Mouse (Mus musculus) forebrain, embryonic 16.5 days (tissue): ENCODE data around the gene Ints14. TPM values are rescaled to one million over a fixed set of nuclear protein-coding genes. Genes with fewer than 3 reads are reported as not detected.
A peak's percentile ranks its signal among the peaks of the same experiment; 100 is the strongest.

ENCODE experiments used
- ATAC-seq: fragments of 200-750 bp; cut with Nextera tagmentation; 2 replicates; pipeline ENCODE4 v1.8.0; 2017; ENCODE audit warnings: mild to moderate bottlenecking, moderate library complexity
- H3K27ac ChIP-seq: fragments of 300-500 bp; sonication (generic); 2 replicates; pipeline ENCODE4 v1.5.1; 2014; ENCODE audit warnings: low read length, control low read depth
- H3K27me3 ChIP-seq: fragments of 300-500 bp; sonication (generic); replicated peaks from 2 replicates; pipeline ENCODE4 v1.6.1; 2014; ENCODE audit warnings: low read length; ENCODE audit not compliant: control insufficient read depth, insufficient read depth
- H3K36me3 ChIP-seq: fragments of 300-500 bp; sonication (generic); 2 replicates; pipeline ENCODE4 v1.6.1; 2014; ENCODE audit not compliant: control insufficient read depth, insufficient read depth
- H3K4me1 ChIP-seq: fragments of 300-500 bp; sonication (generic); replicated peaks from 2 replicates; pipeline ENCODE4 v1.6.1; 2014; ENCODE audit warnings: low read length; ENCODE audit not compliant: control insufficient read depth, insufficient read depth
- H3K4me2 ChIP-seq: fragments of 300-500 bp; sonication (generic); 2 replicates; pipeline ENCODE4 v1.6.1; 2014; ENCODE audit warnings: mild to moderate bottlenecking, low read length, control low read depth
- H3K4me3 ChIP-seq: fragments of 300-500 bp; sonication (generic); replicated peaks from 2 replicates; pipeline ENCODE4 v1.5.1; 2014; ENCODE audit warnings: mild to moderate bottlenecking, low read length, control low read depth
- H3K9ac ChIP-seq: fragments of 300-500 bp; sonication (generic); replicated peaks from 2 replicates; pipeline ENCODE4 v1.6.1; 2014; ENCODE audit warnings: low read depth, low read length, control low read depth
- H3K9me3 ChIP-seq: fragments of 300-500 bp; sonication (generic); 2 replicates; pipeline ENCODE4 v1.6.1; 2016; ENCODE audit warnings: low read length; ENCODE audit not compliant: control insufficient read depth
- WGBS: fragments of 180-500 bp; shearing (Covaris S2); extraction: QIAGEN DNeasy Blood & Tissue Kit; methylation state at CpG from one replicate; pipeline ENCODE4 v1.1.7; 2014; 5-methylcytosine and 5-hydroxymethylcytosine counted together
- polyA plus RNA-seq: library from polyadenylated mRNA; unstranded; fragments of >200 nt; fragmentation: Nextera tagmentation; extraction: Ambion mirVana; gene quantifications from 2 replicates; pipeline ENCODE4 v1.2.1, GENCODE M21; 2015

Ints14 gene
- polyA plus RNA-seq: 43.2 and 48.1 TPM in 2 replicates

GRCm38 (mm10) chr9:64960117-64960977 is at the start of gene Ints14:
Gene Ints14, plus strand, starts transcription at chr9:64960905.
- Histone ChIP-seq H3K27me3 (no peaks in the 10 kb centered on the region), H3K4me2 (peak within 1 kb of the TSS; percentile 86), H3K4me3 (peak within 1 kb of the TSS; percentile 68), H3K9ac (peak within 1 kb of the TSS; percentile 81), H3K9me3 (no peaks in the 10 kb centered on the region), H3K27ac (peak within 1 kb of the TSS; percentile 73), H3K36me3 (peaks cover 7% of the 10 kb centered on the region), H3K4me1 (peaks cover 14% of the 10 kb centered on the region)
- ATAC-seq: peak; percentile 99
- WGBS: 5% methylated on average over 29 of the region's 29 CpGs

- H3K27me3 ChIP-seq: no peaks in the 10 kb centered on the region
- no peak overlapping the region for H3K4me2 ChIP-seq
- H3K36me3 ChIP-seq: peaks cover 16% of the 10 kb centered on the region
- no peak overlapping the region for H3K4me3 ChIP-seq
- 92% methylated on average over 4 of the region's 4 CpGs for WGBS
- no peak overlapping the region for H3K9ac ChIP-seq
- no peak overlapping the region for H3K27ac ChIP-seq
- ATAC-seq: no peak
- no peaks in the 10 kb centered on the region for H3K4me1 ChIP-seq
- no peaks in the 10 kb centered on the region for H3K9me3 ChIP-seq
These were observed 47.3 kb upstream of the Ints14 start for GRCm38 (mm10) chr9:64913406-64913805.

GRCm38 (mm10) chr9:64913973-64914372 is 46.7 kb upstream of the Ints14 start:
- ATAC-seq: no peak
- H3K27ac ChIP-seq: no peak overlapping the region
- H3K4me1 ChIP-seq: no peaks in the 10 kb centered on the region
- H3K36me3 ChIP-seq: peaks cover 16% of the 10 kb centered on the region
- no peak overlapping the region for H3K4me3 ChIP-seq
- WGBS: 90% methylated on average over 2 of the region's 2 CpGs
- no peaks in the 10 kb centered on the region for H3K9me3 ChIP-seq
- no peak overlapping the region for H3K4me2 ChIP-seq
- H3K27me3 ChIP-seq: no peaks in the 10 kb centered on the region
- H3K9ac ChIP-seq: no peak overlapping the region

GRCm38 (mm10) chr9:64914629-64915028 is 46.1 kb upstream of the Ints14 start:
- Histone ChIP-seq H3K27ac (no peak overlapping the region), H3K9ac (no peak overlapping the region), H3K4me2 (no peak overlapping the region), H3K4me1 (no peaks in the 10 kb centered on the region), H3K27me3 (no peaks in the 10 kb centered on the region), H3K36me3 (peaks cover 16% of the 10 kb centered on the region), H3K4me3 (no peak overlapping the region), H3K9me3 (no peaks in the 10 kb centered on the region)
- ATAC-seq: no peak
- WGBS: 90% methylated on average over 4 of the region's 4 CpGs

GRCm38 (mm10) chr9:64918560-64918959 is 42.1 kb upstream of the Ints14 start:
- no peak overlapping the region for H3K4me3 ChIP-seq
- no peaks in the 10 kb centered on the region for H3K4me1 ChIP-seq
- no peak overlapping the region for H3K9ac ChIP-seq
- ATAC-seq: no peak
- H3K27ac ChIP-seq: no peak overlapping the region
- H3K36me3 ChIP-seq: peaks cover 2% of the 10 kb centered on the region
- WGBS: 27% methylated on average over 16 of the region's 16 CpGs
- no peaks in the 10 kb centered on the region for H3K9me3 ChIP-seq
- peak overlapping the region; percentile 29 for H3K4me2 ChIP-seq
- H3K27me3 ChIP-seq: no peaks in the 10 kb centered on the region

GRCm38 (mm10) chr9:64925771-64926170 is 34.9 kb upstream of the Ints14 start:
- Histone ChIP-seq H3K4me3 (no peak overlapping the region), H3K9ac (no peak overlapping the region), H3K4me2 (no peak overlapping the region), H3K27me3 (no peaks in the 10 kb centered on the region), H3K36me3 (no peaks in the 10 kb centered on the region), H3K27ac (no peak overlapping the region), H3K9me3 (no peaks in the 10 kb centered on the region), H3K4me1 (peaks cover 12% of the 10 kb centered on the region)
- WGBS: 18% methylated on average over 5 of the region's 5 CpGs
- ATAC-seq: peak; percentile 38; the same call in 1 of the 2 replicates

GRCm38 (mm10) chr9:64926201-64926991 is 34.3 kb upstream of the Ints14 start:
- H3K4me1 ChIP-seq: peaks cover 12% of the 10 kb centered on the region
- no peaks in the 10 kb centered on the region for H3K9me3 ChIP-seq
- no peak overlapping the region for H3K4me3 ChIP-seq
- H3K4me2 ChIP-seq: no peak overlapping the region
- no peak overlapping the region for H3K9ac ChIP-seq
- peak overlapping the region; percentile 31; the same call in 1 of the 2 replicates for H3K27ac ChIP-seq
- ATAC-seq: peak; percentile 59
- H3K27me3 ChIP-seq: no peaks in the 10 kb centered on the region
- 48% methylated on average over 8 of the region's 8 CpGs for WGBS
- no peaks in the 10 kb centered on the region for H3K36me3 ChIP-seq

- H3K36me3 ChIP-seq: no peaks in the 10 kb centered on the region
- no peak overlapping the region for H3K27ac ChIP-seq
- H3K9me3 ChIP-seq: no peaks in the 10 kb centered on the region
- H3K4me3 ChIP-seq: no peak overlapping the region
- no peak for ATAC-seq
- WGBS: 88% methylated on average over 4 of the region's 4 CpGs
- peaks cover 12% of the 10 kb centered on the region for H3K4me1 ChIP-seq
- no peaks in the 10 kb centered on the region for H3K27me3 ChIP-seq
- H3K4me2 ChIP-seq: no peak overlapping the region
- no peak overlapping the region for H3K9ac ChIP-seq
These were observed 30.4 kb upstream of the Ints14 start for GRCm38 (mm10) chr9:64930256-64930655.
